Comparison of ENCODE assay signal across 8 mouse cellular contexts in the genomic region with DNA sequence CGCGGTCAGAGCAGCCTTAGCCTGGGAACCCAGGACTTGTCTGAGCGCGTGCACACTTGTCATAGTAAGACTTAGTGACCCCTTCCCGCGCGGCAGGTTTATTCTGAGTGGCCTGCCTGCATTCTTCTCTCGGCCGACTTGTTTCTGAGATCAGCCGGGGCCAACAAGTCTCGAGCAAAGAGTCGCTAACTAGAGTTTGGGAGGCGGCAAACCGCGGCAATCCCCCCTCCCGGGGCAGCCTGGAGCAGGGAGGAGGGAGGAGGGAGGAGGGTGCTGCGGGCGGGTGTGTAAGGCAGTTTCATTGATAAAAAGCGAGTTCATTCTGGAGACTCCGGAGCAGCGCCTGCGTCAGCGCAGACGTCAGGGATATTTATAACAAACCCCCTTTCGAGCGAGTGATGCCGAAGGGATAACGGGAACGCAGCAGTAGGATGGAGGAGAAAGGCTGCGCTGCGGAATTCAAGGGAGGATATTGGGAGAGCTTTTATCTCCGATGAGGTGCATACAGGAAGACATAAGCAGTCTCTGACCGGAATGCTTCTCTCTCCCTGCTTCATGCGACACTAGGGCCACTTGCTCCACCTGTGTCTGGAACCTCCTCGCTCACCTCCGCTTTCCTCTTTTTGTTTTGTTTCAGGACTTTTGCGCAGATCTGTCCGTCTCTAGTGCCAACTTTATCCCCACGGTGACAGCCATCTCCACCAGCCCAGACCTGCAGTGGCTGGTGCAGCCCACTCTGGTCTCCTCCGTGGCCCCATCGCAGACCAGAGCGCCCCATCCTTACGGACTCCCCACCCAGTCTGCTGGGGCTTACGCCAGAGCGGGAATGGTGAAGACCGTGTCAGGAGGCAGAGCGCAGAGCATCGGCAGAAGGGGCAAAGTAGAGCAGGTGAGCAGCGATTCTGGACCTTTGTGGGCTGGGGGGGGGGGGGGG. TPM values are rescaled to one million over a fixed set of nuclear protein-coding genes. Genes with fewer than 3 reads are reported as not detected.
DNase-seq lines count a peak whose midpoint lies in the region; ATAC-seq and TF ChIP-seq lines count a peak whose summit lies in the region.

No protein-coding gene starts in this region.

- H3K4me1 ChIP-seq in embryonic facial prominence, embryonic 11.5 days (ENCODE audit: control insufficient read depth, insufficient read depth, low read length), result no peaks in the 10 kb centered on the region
- H3K4me1 ChIP-seq in heart, embryonic 10.5 days, result peaks cover 63% of the 10 kb centered on the region
- peaks cover 17% of the 10 kb centered on the region for H3K4me1 ChIP-seq in kidney, postnatal 0 days (replicated peaks; ENCODE audit: insufficient read depth, low read length)
- H3K4me1 ChIP-seq in liver, embryonic 12.5 days, result peaks cover 68% of the 10 kb centered on the region

- under 1% methylated on average over 49 of the region's 49 CpGs for WGBS in embryonic facial prominence, embryonic 11.5 days
- WGBS in heart, embryonic 10.5 days, result under 1% methylated on average over 49 of the region's 49 CpGs
- WGBS in kidney, postnatal 0 days, result under 1% methylated on average over 48 of the region's 49 CpGs
- WGBS in liver, embryonic 12.5 days (ENCODE audit: insufficient replicate concordance), result 1% methylated on average over 49 of the region's 49 CpGs

- H3K9me3 ChIP-seq in embryonic facial prominence, embryonic 11.5 days (replicated peaks; ENCODE audit: control insufficient read depth, low read length), result no peaks in the 10 kb centered on the region
- H3K9me3 ChIP-seq in heart, embryonic 10.5 days, result no peaks in the 10 kb centered on the region
- no peaks in the 10 kb centered on the region for H3K9me3 ChIP-seq in kidney, postnatal 0 days (replicated peaks; ENCODE audit: low read length)
- no peaks in the 10 kb centered on the region for H3K9me3 ChIP-seq in liver, embryonic 12.5 days (replicated peaks)

- H3K4me2 ChIP-seq in embryonic facial prominence, embryonic 11.5 days (ENCODE audit: low read depth, low read length), result peak overlapping the region; percentile 96
- peak overlapping the region; percentile 99 for H3K4me2 ChIP-seq in kidney, postnatal 0 days (ENCODE audit: low read length)
- H3K4me2 ChIP-seq in liver, embryonic 12.5 days, result peak overlapping the region; percentile 100

- H3K4me3 ChIP-seq in embryonic facial prominence, embryonic 11.5 days (ENCODE audit: low read depth, low read length), result peak overlapping the region; percentile 53
- peak overlapping the region; percentile 80 for H3K4me3 ChIP-seq in heart, embryonic 10.5 days
- peak overlapping the region; percentile 55 for H3K4me3 ChIP-seq in kidney, postnatal 0 days (replicated peaks; ENCODE audit: low read depth, low read length)
- peak overlapping the region; percentile 69 for H3K4me3 ChIP-seq in liver, embryonic 12.5 days

- TF ChIP-seq CTCF in kidney, postnatal 0 days (IDR thresholded peaks at IDR 0.05; ENCODE audit: low read depth), result no peak

- ATAC-seq in activated CD4-positive, CD25-positive, alpha-beta regulatory T cell, adult 4 months, result peak; percentile 28
- no peak for ATAC-seq in embryonic facial prominence, embryonic 11.5 days (replicated peaks; ENCODE audit: insufficient number of reproducible peaks, low FRiP score, low TSS enrichment, low read depth)
- ATAC-seq in kidney, postnatal 0 days (replicated peaks; ENCODE audit: low FRiP score, low read depth), result peak; percentile 12
- peak; percentile 55 for ATAC-seq in liver, embryonic 12.5 days

- no peaks in the 10 kb centered on the region for H3K36me3 ChIP-seq in embryonic facial prominence, embryonic 11.5 days (replicated peaks; ENCODE audit: control insufficient read depth, insufficient read depth, low read depth, low read length)
- H3K36me3 ChIP-seq in heart, embryonic 10.5 days, result peaks cover 8% of the 10 kb centered on the region; the same call in 1 of the 2 replicates
- no peaks in the 10 kb centered on the region for H3K36me3 ChIP-seq in kidney, postnatal 0 days (ENCODE audit: insufficient read depth, low read length)
- H3K36me3 ChIP-seq in liver, embryonic 12.5 days, result no peaks in the 10 kb centered on the region

- peak; percentile 65 for DNase-seq in 416B (ENCODE audit: low read depth)
- DNase-seq in embryonic facial prominence, embryonic 11.5 days (ENCODE audit: low spot score), result peak; percentile 56
- peak; percentile 90 for DNase-seq in heart, embryonic 10.5 days (ENCODE audit: low spot score)
- peak; percentile 56 for DNase-seq in kidney, postnatal 0 days (ENCODE audit: low spot score)
- peak; percentile 47 for DNase-seq in neural tube, embryonic 10.5 days (ENCODE audit: extremely low spot score, low spot score)
- peak; percentile 59 for DNase-seq in thymus, postnatal 14 days

- peak overlapping the region; percentile 58; the same call in 1 of the 2 replicates for H3K9ac ChIP-seq in embryonic facial prominence, embryonic 11.5 days (replicated peaks; ENCODE audit: low read length)
- H3K9ac ChIP-seq in kidney, postnatal 0 days (ENCODE audit: low read depth, low read length), result peak overlapping the region; percentile 60
- peak overlapping the region; percentile 76 for H3K9ac ChIP-seq in liver, embryonic 12.5 days

- no peak overlapping the region for H3K27ac ChIP-seq in embryonic facial prominence, embryonic 11.5 days (replicated peaks; ENCODE audit: low read depth, low read length)
- peak overlapping the region; percentile 96 for H3K27ac ChIP-seq in heart, embryonic 10.5 days
- peak overlapping the region; percentile 78 for H3K27ac ChIP-seq in kidney, postnatal 0 days
- H3K27ac ChIP-seq in liver, embryonic 12.5 days, result peak overlapping the region; percentile 78

- peaks cover 5% of the 10 kb centered on the region; the same call in 1 of the 2 replicates for H3K27me3 ChIP-seq in embryonic facial prominence, embryonic 11.5 days (ENCODE audit: control insufficient read depth, insufficient read depth, low read length)
- H3K27me3 ChIP-seq in heart, embryonic 10.5 days (ENCODE audit: insufficient read depth, poor library complexity, severe bottlenecking), result peaks cover 28% of the 10 kb centered on the region
- peaks cover 11% of the 10 kb centered on the region; the same call in 1 of the 2 replicates for H3K27me3 ChIP-seq in kidney, postnatal 0 days (ENCODE audit: insufficient read depth, low read length)
- H3K27me3 ChIP-seq in liver, embryonic 12.5 days (replicated peaks), result peaks cover 79% of the 10 kb centered on the region

RNA-seq across cellular contexts. Expression of gene Fos, which starts 0.9 kb away (rescaled TPM):
- polyA plus RNA-seq in activated CD4-positive, CD25-positive, alpha-beta regulatory T cell, adult 4 months (2017; shearing (Covaris generic)), result 1 to 10 TPM; 6.7 to 9.6 TPM
- polyA plus RNA-seq in embryonic facial prominence, embryonic 11.5 days (2014; fragmentation: Nextera tagmentation; extraction: Ambion mirVana), result 1.1 and 1.6 TPM in 2 replicates
- 6.1 and 7.5 TPM in 2 replicates for polyA plus RNA-seq in heart, embryonic 10.5 days (2016; fragmentation: Nextera tagmentation; extraction: Ambion mirVana)
- 3.5 and 3.9 TPM in 2 replicates for polyA plus RNA-seq in kidney, postnatal 0 days (2015; fragmentation: Nextera tagmentation; extraction: Ambion mirVana)
- polyA plus RNA-seq in liver, embryonic 12.5 days (2016; fragmentation: Nextera tagmentation; extraction: Ambion mirVana), result 1.4 and 1.5 TPM in 2 replicates
